Mouse (Mus musculus) E14TG2a.4 (cell line): ENCODE measurements at regions not wholly inside any gene's neighbourhood (a gene's known extent, or its start where the extent isn't known, plus 50 kb on each side); places are given as distances from the start of the nearest gene placed in this dataset.

Experiments
- CTCF ChIP-seq: conservative IDR thresholded peaks from 2 replicates; pipeline ENCODE4 v1.5.1; 2014; ENCODE audit warnings: low read length
- NANOG ChIP-seq: IDR thresholded peaks from 2 replicates; pipeline ENCODE4 v1.6.1; 2014; ENCODE audit warnings: borderline replicate concordance, low read length, mixed read lengths

DNA sequence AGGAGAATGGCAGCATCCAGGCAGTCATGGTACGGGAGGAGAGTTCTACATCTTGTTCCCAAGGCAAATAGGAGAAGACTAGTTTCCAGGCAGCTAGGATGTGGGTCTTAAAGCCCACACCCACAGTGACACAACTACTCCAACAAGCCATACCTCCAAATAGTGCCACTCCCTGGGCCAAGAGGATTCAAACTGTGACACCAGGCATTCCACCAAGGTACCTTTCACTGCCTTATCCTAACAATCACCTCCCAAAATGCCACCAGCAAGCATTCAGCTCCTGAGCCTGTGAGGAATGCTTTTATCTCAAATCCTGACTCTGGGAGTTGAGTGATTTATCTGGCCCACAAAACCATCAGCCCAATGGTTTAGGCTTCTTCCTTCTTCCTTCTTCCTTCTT, 61.2 kb downstream of the Sox1 start:
- no peak for TF ChIP-seq CTCF
- no peak for TF ChIP-seq NANOG
